Mouse (Mus musculus) hindbrain, embryonic 15.5 days (tissue): ENCODE data around the gene Arhgap9. TPM values are rescaled to one million over a fixed set of nuclear protein-coding genes. Genes with fewer than 3 reads are reported as not detected.

ENCODE experiments used
- ATAC-seq: fragments of 200-750 bp; cut with Nextera tagmentation; 2 replicates; pipeline ENCODE4 v1.8.0; 2017; ENCODE audit warnings: low read depth, moderate number of reproducible peaks, moderate TSS enrichment; ENCODE audit not compliant: low FRiP score
- H3K27ac ChIP-seq: fragments of 300-500 bp; sonication (generic); replicated peaks from 2 replicates; pipeline ENCODE4 v1.5.1; 2015; ENCODE audit warnings: mild to moderate bottlenecking, inconsistent platforms
- H3K27me3 ChIP-seq: fragments of 300-500 bp; sonication (generic); 2 replicates; pipeline ENCODE4 v1.6.1; 2015; ENCODE audit warnings: control low read depth, inconsistent platforms
- H3K36me3 ChIP-seq: fragments of 300-500 bp; sonication (generic); 2 replicates; pipeline ENCODE4 v1.6.1; 2015; ENCODE audit warnings: control low read depth, inconsistent platforms
- H3K4me1 ChIP-seq: fragments of 300-500 bp; sonication (generic); replicated peaks from 2 replicates; pipeline ENCODE4 v1.6.1; 2015; ENCODE audit warnings: control low read depth, inconsistent platforms
- H3K4me2 ChIP-seq: fragments of 300-500 bp; sonication (generic); 2 replicates; pipeline ENCODE4 v1.6.1; 2015; ENCODE audit warnings: moderate library complexity, mild to moderate bottlenecking, inconsistent platforms
- H3K4me3 ChIP-seq: fragments of 300-500 bp; sonication (generic); 2 replicates; pipeline ENCODE4 v1.5.1; 2015; ENCODE audit warnings: mild to moderate bottlenecking, inconsistent platforms
- H3K9ac ChIP-seq: fragments of 300-500 bp; sonication (generic); 2 replicates; pipeline ENCODE4 v1.6.1; 2015; ENCODE audit warnings: inconsistent platforms
- H3K9me3 ChIP-seq: fragments of 300-500 bp; sonication (generic); 2 replicates; pipeline ENCODE4 v1.6.1; 2016; ENCODE audit warnings: control low read depth, inconsistent platforms
- WGBS: fragments of 180-500 bp; shearing (Covaris S2); methylation state at CpG from one replicate; pipeline ENCODE4 v1.1.7; 2015; 5-methylcytosine and 5-hydroxymethylcytosine counted together
- polyA plus RNA-seq: library from polyadenylated mRNA; unstranded; fragments of >200 nt; fragmentation: Nextera tagmentation; extraction: Ambion mirVana; gene quantifications from 2 replicates; pipeline ENCODE4 v1.2.1, GENCODE M21; 2015

The Arhgap9 gene
- polyA plus RNA-seq, 1 experiment from 2014 or later: 0.86 TPM

- Histone ChIP-seq H3K4me2 (no peak overlapping the region), H3K4me1 (peaks cover 7% of the 10 kb centered on the region; the same call in 1 of the 2 replicates), H3K27ac (no peak overlapping the region), H3K9ac (no peak overlapping the region), H3K36me3 (no peaks in the 10 kb centered on the region), H3K27me3 (0 out of 2 replicates have a peak, but pooled peaks cover 3% of the 10 kb centered on the region), H3K4me3 (no peak overlapping the region), H3K9me3 (no peaks in the 10 kb centered on the region)
- no peak for ATAC-seq
- 48% methylated on average over 10 of the region's 10 CpGs for WGBS
These were observed 33.6 kb downstream of the Arhgap9 start for GRCm38 (mm10) chr10:127355336-127355735.

- H3K9ac ChIP-seq: no peak overlapping the region
- WGBS: 87% methylated on average over 3 of the region's 3 CpGs
- H3K4me2 ChIP-seq: no peak overlapping the region
These were observed 39.0 kb downstream of the Arhgap9 start for GRCm38 (mm10) chr10:127360714-127361113.

GRCm38 (mm10) chr10:127367116-127367515 is 45.4 kb downstream of the Arhgap9 start:
- no peak for ATAC-seq
- no peaks in the 10 kb centered on the region for H3K36me3 ChIP-seq
- no peaks in the 10 kb centered on the region for H3K4me1 ChIP-seq
- no peak overlapping the region for H3K4me3 ChIP-seq
- H3K9me3 ChIP-seq: no peaks in the 10 kb centered on the region
- no peaks in the 10 kb centered on the region for H3K27me3 ChIP-seq
- WGBS: 76% methylated on average over 5 of the region's 5 CpGs
- H3K9ac ChIP-seq: no peak overlapping the region
- H3K27ac ChIP-seq: no peak overlapping the region
- H3K4me2 ChIP-seq: no peak overlapping the region

More at GRCm38 (mm10) chr10:127360714-127361113, 39.0 kb downstream of the Arhgap9 start:
- H3K4me3 ChIP-seq: no peak overlapping the region
- no peaks in the 10 kb centered on the region for H3K4me1 ChIP-seq
- H3K9me3 ChIP-seq: no peaks in the 10 kb centered on the region
- H3K27ac ChIP-seq: no peak overlapping the region
- no peaks in the 10 kb centered on the region for H3K36me3 ChIP-seq
- H3K27me3 ChIP-seq: no peaks in the 10 kb centered on the region
- no peak for ATAC-seq

DNA sequence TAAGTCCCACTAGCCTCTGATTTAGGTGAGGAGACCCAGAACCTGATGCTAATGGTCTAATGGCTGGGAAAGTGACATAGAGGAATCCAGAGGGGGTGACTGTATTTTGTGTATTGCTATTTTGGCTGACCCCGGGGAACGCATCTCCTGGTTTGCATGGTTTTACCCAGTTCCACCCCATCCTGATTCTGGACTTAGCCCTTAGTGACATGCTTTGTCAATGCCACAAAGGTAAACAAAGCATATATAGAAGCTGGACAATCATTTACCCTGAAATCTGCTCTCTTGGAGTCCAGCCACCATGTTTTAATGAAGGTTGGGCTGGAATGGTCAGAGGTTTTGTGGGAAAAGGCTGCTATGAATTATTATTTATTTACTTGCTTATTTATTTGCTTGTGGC is 46.5 kb downstream of the Arhgap9 start:
- no peak overlapping the region for H3K4me2 ChIP-seq
- H3K4me1 ChIP-seq: no peaks in the 10 kb centered on the region
- H3K36me3 ChIP-seq: no peaks in the 10 kb centered on the region
- H3K27ac ChIP-seq: no peak overlapping the region
- H3K27me3 ChIP-seq: no peaks in the 10 kb centered on the region
- no peak overlapping the region for H3K4me3 ChIP-seq
- WGBS: 60% methylated on average over 2 of the region's 2 CpGs
- no peaks in the 10 kb centered on the region for H3K9me3 ChIP-seq
- ATAC-seq: no peak
- H3K9ac ChIP-seq: no peak overlapping the region

DNA sequence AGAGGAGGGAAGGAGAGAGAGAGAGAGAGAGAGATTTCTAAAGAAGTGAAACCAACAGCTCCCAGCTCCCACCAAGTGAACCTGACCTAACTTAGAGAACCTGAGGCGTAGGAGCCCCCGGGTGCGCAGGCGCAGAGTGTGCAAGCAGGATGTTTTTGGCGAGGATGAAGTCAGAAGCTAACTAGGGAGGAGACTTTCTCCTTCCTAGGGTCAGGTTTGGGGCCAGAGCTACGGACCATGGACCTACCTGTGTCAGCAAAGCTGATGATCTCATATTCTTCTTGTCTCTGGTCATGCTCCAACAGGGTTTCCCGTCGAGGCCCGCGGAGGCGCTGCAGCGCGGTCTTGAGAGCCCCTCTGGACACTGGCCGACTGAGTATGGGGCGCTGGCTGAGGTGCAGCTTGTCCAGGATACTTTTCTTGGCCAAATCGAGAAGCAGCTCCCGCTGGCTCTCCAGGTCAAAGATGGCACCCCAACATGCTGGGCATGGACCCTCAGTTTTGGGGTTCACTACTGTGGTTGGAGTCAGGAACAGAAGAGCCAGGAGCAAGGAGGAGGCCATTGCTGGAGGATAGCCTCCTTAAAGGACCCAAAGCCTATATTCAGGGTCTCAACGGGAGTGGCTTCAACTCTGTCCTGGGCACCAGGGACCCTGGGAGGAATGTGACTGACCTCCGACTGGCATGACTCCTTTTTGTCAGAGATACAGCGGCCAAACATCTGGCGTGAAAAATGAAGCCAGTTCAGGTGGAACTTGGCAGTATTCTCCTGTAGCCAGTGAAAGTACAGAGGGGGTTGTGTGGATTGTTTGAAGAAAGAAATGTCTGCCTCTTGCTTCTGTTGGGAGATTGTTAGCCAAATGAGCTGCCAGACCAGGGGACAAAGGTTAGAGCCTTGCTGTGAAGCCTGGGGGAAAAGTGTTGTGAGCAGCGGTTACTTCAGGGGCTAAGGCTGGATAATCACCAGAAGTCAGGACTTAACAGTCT is 48.4 kb downstream of the Arhgap9 start, which contains the start of gene Inhbc:
TSS of gene Inhbc (minus strand) at position 598 of the 987 bp plus-strand sequence.
- Histone ChIP-seq H3K27me3 (no peaks in the 10 kb centered on the region), H3K4me1 (no peaks in the 10 kb centered on the region), H3K4me3 (no peak within 1 kb of the TSS), H3K4me2 (no peak within 1 kb of the TSS), H3K9ac (no peak within 1 kb of the TSS), H3K27ac (no peak within 1 kb of the TSS), H3K36me3 (no peaks in the 10 kb centered on the region), H3K9me3 (no peaks in the 10 kb centered on the region)
- 78% methylated on average over 22 of the region's 22 CpGs for WGBS
- no peak for ATAC-seq

DNA sequence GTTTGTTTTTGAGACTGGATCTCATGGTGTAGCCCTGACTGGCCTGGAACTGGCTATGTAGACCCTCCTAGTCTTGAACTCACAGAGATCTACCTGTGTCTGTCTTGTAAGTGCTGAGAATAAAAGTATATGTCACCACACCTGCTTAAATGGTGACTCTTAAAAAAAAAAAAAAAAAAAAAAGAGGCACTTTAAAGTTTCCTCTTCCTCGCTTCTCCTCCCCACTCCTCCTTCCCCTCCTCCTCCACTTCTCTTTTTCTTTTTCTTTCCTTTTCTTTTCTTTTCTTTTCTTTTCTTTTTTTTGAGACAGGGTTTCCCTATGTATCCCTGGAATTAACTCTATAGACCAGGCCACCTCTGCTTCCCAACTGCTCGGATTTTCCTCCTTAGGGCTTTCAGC is 49.3 kb downstream of the Arhgap9 start:
- H3K4me3 ChIP-seq: no peak overlapping the region
- H3K27ac ChIP-seq: no peak overlapping the region
- H3K36me3 ChIP-seq: no peaks in the 10 kb centered on the region
- WGBS: 59% methylated on average over 2 of the region's 2 CpGs
- no peaks in the 10 kb centered on the region for H3K9me3 ChIP-seq
- no peak overlapping the region for H3K4me2 ChIP-seq
- no peaks in the 10 kb centered on the region for H3K4me1 ChIP-seq
- H3K9ac ChIP-seq: no peak overlapping the region
- H3K27me3 ChIP-seq: no peaks in the 10 kb centered on the region
- no peak for ATAC-seq

GRCm38 (mm10) chr10:127377700-127378099 is 55.9 kb downstream of the Arhgap9 start:
- H3K4me1 ChIP-seq: peaks cover 11% of the 10 kb centered on the region
- ATAC-seq: no peak
- 83% methylated on average over 3 of the region's 3 CpGs for WGBS
- no peak overlapping the region for H3K27ac ChIP-seq
- no peaks in the 10 kb centered on the region for H3K27me3 ChIP-seq
- no peak overlapping the region for H3K9ac ChIP-seq
- no peak overlapping the region for H3K4me3 ChIP-seq
- H3K4me2 ChIP-seq: no peak overlapping the region
- no peaks in the 10 kb centered on the region for H3K36me3 ChIP-seq
- H3K9me3 ChIP-seq: no peaks in the 10 kb centered on the region

Other genes with a start within 250 kb of the Arhgap9 start
- gene Agap2, start 246.7 kb upstream of the Arhgap9 start, polyA plus RNA-seq: 4.0 and 4.9 TPM in 2 replicates
- gene Os9, start 200.8 kb upstream of the Arhgap9 start, polyA plus RNA-seq: 125 and 130 TPM in 2 replicates
- gene B4galnt1, start 156.7 kb upstream of the Arhgap9 start, polyA plus RNA-seq: 54.0 and 74.6 TPM in 2 replicates
- gene Slc26a10, start 141.3 kb upstream of the Arhgap9 start, polyA plus RNA-seq: 0.91 and 1.0 TPM in 2 replicates
- 27.3 and 30.3 TPM in 2 replicates for gene Arhgef25, start 131.9 kb upstream of the Arhgap9 start, polyA plus RNA-seq
- 240 and 266 TPM in 2 replicates for gene Dtx3, start 126.2 kb upstream of the Arhgap9 start, polyA plus RNA-seq
- 19.1 and 19.6 TPM in 2 replicates for gene Pip4k2c, start 110.4 kb upstream of the Arhgap9 start, polyA plus RNA-seq
- 110 and 114 TPM in 2 replicates for gene Kif5a, start 58.6 kb upstream of the Arhgap9 start, polyA plus RNA-seq
- gene Dctn2, start 55.6 kb upstream of the Arhgap9 start, polyA plus RNA-seq: 336 and 350 TPM in 2 replicates
- 16.1 and 17.5 TPM in 2 replicates for gene Mbd6, start 32.9 kb upstream of the Arhgap9 start, polyA plus RNA-seq
- gene Mars, start 10.2 kb upstream of the Arhgap9 start, polyA plus RNA-seq: 115 and 118 TPM in 2 replicates
- gene Gli1, start 20.0 kb downstream of the Arhgap9 start, polyA plus RNA-seq: 1.6 and 2.0 TPM in 2 replicates
- gene Inhbe, start 32.4 kb downstream of the Arhgap9 start, polyA plus RNA-seq: 0.09 TPM in 1 of 2 replicates, not detected in the other
- not detected in 2 replicates for gene Inhbc, start 48.5 kb downstream of the Arhgap9 start, polyA plus RNA-seq
- gene R3hdm2, start 58.4 kb downstream of the Arhgap9 start, polyA plus RNA-seq: 38.8 and 41.9 TPM in 2 replicates
- 2.5 and 2.9 TPM in 2 replicates for gene Stac3, start 179.7 kb downstream of the Arhgap9 start, polyA plus RNA-seq
- 20.7 and 24.4 TPM in 2 replicates for gene Ndufa4l2, start 193.0 kb downstream of the Arhgap9 start, polyA plus RNA-seq
- 56.2 and 64.8 TPM in 2 replicates for gene Shmt2, start 200.5 kb downstream of the Arhgap9 start, polyA plus RNA-seq
- 161 and 194 TPM in 2 replicates for gene Nxph4, start 212.6 kb downstream of the Arhgap9 start, polyA plus RNA-seq